Mouse (Mus musculus): ENCODE data around the gene Myh3.

Myh3 gene

GRCm38 (mm10) chr11:67143863-67144498 is 65.9 kb downstream of the Myh3 start:
- no peak for DNase-seq (ENCODE audit: low read depth, low spot score)

GRCm38 (mm10) chr11:67144559-67145265 is 66.6 kb downstream of the Myh3 start:
- DNase-seq (ENCODE audit: low read depth, low spot score), result no peak

GRCm38 (mm10) chr11:67145482-67146408 is 67.6 kb downstream of the Myh3 start:
- DNase-seq (ENCODE audit: low read depth, low spot score), result no peak

- DNase-seq (ENCODE audit: low read depth, low spot score), result no peak
These were observed 68.5 kb downstream of the Myh3 start for GRCm38 (mm10) chr11:67146409-67147282.

GRCm38 (mm10) chr11:67147283-67147921 is 69.3 kb downstream of the Myh3 start:
- peak; percentile 10 for DNase-seq (ENCODE audit: low read depth, low spot score)

GRCm38 (mm10) chr11:67148286-67149012 is 70.3 kb downstream of the Myh3 start:
- DNase-seq (ENCODE audit: low read depth, low spot score), result no peak

GRCm38 (mm10) chr11:67150237-67150636 is 72.1 kb downstream of the Myh3 start:
- DNase-seq (ENCODE audit: low read depth, low spot score), result no peak

GRCm38 (mm10) chr11:67151159-67151558 is 73.1 kb downstream of the Myh3 start:
- DNase-seq (ENCODE audit: low read depth, low spot score), result no peak
